Mouse (Mus musculus): Measurements from ENCODE around the gene Kctd17.

Gene Kctd17

DNA sequence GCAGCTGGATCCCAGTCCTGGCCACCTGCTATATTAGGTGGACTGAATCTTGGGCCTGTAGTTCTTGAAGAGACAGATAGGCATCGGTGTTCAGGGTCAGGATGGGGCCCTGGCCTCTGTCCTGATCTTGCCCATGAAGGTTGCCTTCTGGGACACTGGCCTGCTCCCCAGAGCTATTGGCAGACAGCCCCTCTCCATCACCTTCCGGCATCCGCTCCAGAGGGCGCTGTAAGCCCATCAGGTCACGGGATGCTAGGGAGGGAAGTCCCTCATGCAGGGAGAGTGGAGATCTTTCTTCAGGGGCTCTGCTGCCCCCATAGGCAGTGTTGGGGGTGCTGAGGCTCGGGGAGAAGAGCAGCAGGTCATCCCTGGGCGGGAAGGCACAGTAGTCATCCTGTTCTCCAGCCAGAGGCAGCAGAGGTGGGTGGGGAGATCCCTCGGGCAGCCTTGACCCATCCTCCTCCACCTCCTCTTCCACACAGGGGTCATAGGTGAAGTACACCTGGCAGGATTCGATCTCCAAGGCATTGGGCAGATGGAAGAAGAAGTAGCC is 53.2 kb downstream of the Kctd17 start:
- no peak for DNase-seq (ENCODE audit: low read depth, low spot score)

DNA sequence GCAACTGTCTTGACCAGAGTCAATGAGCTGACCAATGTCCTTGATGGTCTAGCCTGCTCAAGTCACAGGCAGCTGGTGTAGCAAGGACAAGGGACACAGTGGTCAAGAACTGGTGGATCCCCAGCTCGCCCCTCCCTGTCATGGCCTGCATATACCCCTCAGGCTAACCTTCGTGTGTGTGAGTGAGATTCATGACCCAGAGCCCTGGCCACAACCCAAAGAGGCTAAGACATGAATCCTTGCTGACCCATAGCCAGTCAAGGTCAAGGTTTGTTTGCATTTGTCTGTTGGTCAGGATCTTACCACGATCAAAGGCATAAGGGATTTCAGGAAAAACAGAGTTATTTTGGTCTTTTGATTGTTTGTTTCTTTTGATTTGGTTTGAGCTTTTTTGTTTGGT is 54.2 kb downstream of the Kctd17 start:
- no peak for DNase-seq (ENCODE audit: low read depth, low spot score)

DNA sequence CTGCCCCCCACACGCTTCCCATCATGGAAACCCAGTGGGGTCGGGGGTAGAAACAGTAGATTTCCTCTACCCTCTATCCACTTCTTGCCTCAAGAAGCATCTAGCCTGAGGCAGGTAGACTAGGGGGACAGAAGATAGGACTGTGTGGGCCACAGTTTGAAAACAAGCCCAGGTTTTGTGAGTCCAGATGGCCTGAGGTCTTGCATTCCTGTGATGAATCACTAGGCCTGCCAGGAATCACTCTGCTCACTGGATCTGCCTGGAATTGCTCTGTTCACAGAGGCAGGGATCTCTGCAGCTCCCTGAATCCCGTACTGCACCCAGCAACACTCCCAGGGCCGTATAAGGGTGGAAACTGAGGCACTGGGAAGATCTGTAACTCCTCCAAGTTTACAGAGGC is 54.9 kb downstream of the Kctd17 start:
- DNase-seq (ENCODE audit: low read depth, low spot score): no peak

DNA sequence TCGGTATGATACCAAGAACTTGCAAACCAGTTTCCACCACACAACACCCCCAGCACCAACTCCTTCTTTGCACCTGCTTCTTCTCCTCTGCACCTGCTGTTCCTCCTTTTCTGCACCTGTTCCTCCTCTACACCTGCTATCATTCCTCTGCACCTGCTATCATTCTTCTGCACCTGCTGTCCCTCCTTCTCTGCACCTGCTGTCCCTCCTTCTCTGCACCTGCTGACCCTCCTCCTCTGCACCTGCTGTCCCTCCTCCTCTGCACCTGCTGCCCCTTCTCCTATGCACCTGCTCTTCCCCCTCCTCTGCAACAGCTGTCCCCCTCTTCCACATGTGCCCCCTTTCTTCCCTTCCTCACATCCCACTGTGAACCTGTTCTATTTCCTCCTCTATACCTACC is 58.2 kb downstream of the Kctd17 start:
- DNase-seq (ENCODE audit: low read depth, low spot score): no peak

DNA sequence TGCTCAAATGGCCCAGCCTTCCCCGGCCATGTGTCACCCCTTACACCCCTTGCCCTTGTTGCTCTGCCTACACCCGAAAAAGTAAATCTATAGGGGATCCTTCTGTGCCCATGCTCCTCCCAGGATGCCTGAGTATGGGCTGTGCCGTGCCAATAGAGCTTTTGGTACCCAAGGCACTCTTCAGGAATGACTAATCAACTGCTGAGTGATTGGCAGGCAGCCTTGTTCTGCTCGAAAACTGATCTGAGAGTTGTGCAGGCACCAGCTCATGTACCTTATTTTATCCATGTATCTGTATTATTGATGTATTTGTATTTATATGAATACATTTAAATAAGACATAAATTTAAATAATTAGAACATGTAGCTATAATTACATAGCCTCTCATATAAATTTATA is 58.7 kb downstream of the Kctd17 start:
- no peak for DNase-seq (ENCODE audit: low read depth, low spot score)
